Mouse (Mus musculus): ENCODE data around the gene Slc25a47. TPM values are rescaled to one million over a fixed set of nuclear protein-coding genes. Genes with fewer than 3 reads are reported as not detected.

Slc25a47 gene
- polyA plus RNA-seq, 1 experiment from 2014 or later, result 2.0 TPM

DNA sequence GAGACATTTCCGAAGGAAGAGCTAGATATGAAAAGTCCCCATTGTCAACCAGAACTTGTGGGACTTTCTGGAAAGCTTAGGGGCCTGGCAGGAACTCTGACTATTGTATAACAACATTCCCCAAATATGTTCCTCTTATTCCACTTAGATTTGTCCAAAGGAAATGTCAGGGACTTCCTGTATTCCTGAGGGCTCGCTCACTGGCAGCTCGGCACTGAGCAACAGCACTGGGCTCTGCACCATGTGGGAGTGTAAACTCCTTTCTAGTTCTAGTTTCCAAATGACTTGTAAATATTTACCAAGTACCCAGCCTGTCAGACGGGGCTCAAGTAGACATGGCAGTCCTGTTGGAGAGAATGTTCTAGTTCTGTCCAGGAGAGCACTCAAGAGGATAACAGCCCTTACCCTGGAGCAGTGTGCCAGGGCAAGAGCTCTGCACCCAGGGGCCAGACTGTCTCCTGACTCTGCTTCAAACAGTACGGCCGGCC is 29.2 kb downstream of the Slc25a47 start:
- Histone ChIP-seq H3K27ac (no peak overlapping the region), H3K27me3 (no peaks in the 10 kb centered on the region), H3K9ac (no peak overlapping the region), H3K36me3 (peaks cover 99% of the 10 kb centered on the region), H3K4me1 (replicated peaks) (no peaks in the 10 kb centered on the region), H3K4me3 (replicated peaks) (no peak overlapping the region), H3K4me2 (no peak overlapping the region), H3K9me3 (replicated peaks) (no peaks in the 10 kb centered on the region)
- 74% methylated on average over 6 of the region's 6 CpGs for WGBS (ENCODE audit: insufficient replicate concordance)
- DNase-seq (no peak), ATAC-seq (ENCODE audit: low read depth) (no peak)

DNA sequence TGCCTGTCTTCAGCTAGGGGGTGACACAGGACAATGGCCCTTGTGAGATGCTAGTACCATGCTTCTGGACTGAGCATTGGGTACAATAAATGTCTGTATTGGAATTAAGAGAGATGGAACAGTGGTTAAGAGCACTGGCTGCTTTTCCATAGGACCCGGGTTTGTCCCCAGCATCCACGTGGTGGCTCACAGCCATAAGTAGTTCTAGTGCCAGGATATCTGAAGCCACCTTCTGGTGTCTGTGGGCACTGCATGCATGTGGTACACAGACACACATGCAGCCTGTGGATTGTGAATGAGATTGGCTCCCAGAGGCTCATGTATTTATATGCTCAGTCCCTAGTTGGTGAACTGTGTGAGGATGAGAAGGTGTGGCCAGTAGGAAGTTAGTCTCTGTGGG is 33.7 kb downstream of the Slc25a47 start:
- DNase-seq, result no peak
- peaks cover 91% of the 10 kb centered on the region for H3K36me3 ChIP-seq
- 75% methylated on average over 2 of the region's 2 CpGs for WGBS (ENCODE audit: insufficient replicate concordance)

DNA sequence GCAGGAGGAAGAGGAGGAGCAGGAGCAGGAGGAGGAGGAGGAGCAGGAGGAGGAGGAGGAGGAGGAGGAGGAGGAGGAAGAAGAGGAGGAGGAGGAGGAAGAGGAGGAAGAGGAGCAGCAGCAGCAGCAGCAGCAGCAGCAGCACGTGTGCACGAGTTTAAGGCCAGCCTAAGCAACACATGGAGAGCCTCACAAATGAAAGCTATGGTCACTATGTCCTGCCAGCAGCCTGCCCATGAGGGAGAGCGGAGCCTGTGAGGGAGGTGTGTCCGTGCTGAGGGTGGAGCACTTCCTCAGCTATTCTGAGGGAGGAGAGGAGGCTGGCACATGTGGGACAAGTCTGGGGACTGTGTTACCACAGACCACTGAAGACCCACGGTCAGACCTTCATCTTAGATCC is 37.3 kb downstream of the Slc25a47 start:
- no peak overlapping the region for H3K4me2 ChIP-seq
- WGBS (ENCODE audit: insufficient replicate concordance), result 78% methylated on average over 5 of the region's 5 CpGs
- H3K9ac ChIP-seq, result no peak overlapping the region
- H3K4me1 ChIP-seq (replicated peaks), result no peaks in the 10 kb centered on the region
- peaks cover 81% of the 10 kb centered on the region for H3K36me3 ChIP-seq
- H3K27ac ChIP-seq, result no peak overlapping the region
- no peak for DNase-seq
- no peak overlapping the region for H3K4me3 ChIP-seq (replicated peaks)
- ATAC-seq (ENCODE audit: low read depth), result no peak
- no peaks in the 10 kb centered on the region for H3K27me3 ChIP-seq
- no peaks in the 10 kb centered on the region for H3K9me3 ChIP-seq (replicated peaks)

More for the DNA sequence above, 33.7 kb downstream of the Slc25a47 start:
- Histone ChIP-seq H3K27me3 (no peaks in the 10 kb centered on the region), H3K4me1 (replicated peaks) (no peaks in the 10 kb centered on the region), H3K4me2 (no peak overlapping the region), H3K9ac (no peak overlapping the region), H3K27ac (no peak overlapping the region), H3K4me3 (replicated peaks) (no peak overlapping the region), H3K9me3 (replicated peaks) (no peaks in the 10 kb centered on the region)
- no peak for ATAC-seq (ENCODE audit: low read depth)

DNA sequence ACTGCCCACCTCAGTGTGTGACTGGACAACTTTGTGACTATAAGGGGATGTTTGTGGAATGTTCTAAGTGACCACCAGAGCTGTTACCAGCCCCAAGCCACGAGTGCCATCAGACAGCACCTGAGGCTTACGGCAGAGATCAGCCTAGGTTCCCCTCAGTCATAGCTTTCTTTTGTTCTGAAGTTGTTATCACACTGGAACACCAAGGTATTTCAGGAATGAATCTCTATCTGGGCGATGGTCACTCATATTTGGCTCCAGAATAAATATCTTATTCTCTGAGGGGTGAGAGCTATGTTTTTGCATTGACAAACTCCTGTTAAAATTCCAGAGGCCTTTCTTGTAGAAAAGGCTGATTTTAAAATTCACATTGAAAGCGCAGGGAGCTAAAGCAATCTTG is 43.3 kb downstream of the Slc25a47 start:
- no peak for ATAC-seq (ENCODE audit: low read depth)
- peaks cover 84% of the 10 kb centered on the region for H3K36me3 ChIP-seq

DNA sequence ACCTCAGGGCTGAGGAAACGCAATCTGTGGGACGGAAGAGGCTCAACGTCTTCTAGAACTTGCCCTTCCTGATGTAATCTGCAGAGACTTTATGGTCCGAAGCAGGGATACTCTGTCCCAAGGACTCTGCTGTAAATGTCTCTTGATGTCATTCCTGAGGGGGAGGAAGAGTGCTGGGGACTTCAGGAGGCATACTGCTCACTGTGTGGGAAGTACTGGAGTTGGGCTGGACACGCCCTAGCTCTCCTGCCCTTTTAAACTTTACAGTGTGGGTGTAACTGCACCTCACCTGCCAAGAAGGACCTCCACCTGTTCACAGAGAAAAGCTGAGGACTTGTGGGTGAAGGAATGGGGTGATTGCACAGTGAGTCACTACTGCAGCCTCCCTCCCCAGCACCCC is 44.8 kb downstream of the Slc25a47 start:
- H3K27me3 ChIP-seq, result no peaks in the 10 kb centered on the region
- H3K9ac ChIP-seq, result no peak overlapping the region
- H3K4me2 ChIP-seq, result no peak overlapping the region
- H3K4me1 ChIP-seq (replicated peaks), result no peaks in the 10 kb centered on the region
- H3K27ac ChIP-seq, result no peak overlapping the region
- peaks cover 82% of the 10 kb centered on the region for H3K36me3 ChIP-seq
- ATAC-seq (ENCODE audit: low read depth) (no peak), DNase-seq (no peak)
- WGBS (ENCODE audit: insufficient replicate concordance), result 74% methylated on average over 5 of the region's 5 CpGs
- no peak overlapping the region for H3K4me3 ChIP-seq (replicated peaks)
- no peaks in the 10 kb centered on the region for H3K9me3 ChIP-seq (replicated peaks)

More for the DNA sequence above, 43.3 kb downstream of the Slc25a47 start:
- no peak overlapping the region for H3K27ac ChIP-seq
- H3K9me3 ChIP-seq (replicated peaks), result no peaks in the 10 kb centered on the region
- no peaks in the 10 kb centered on the region for H3K4me1 ChIP-seq (replicated peaks)
- no peak overlapping the region for H3K9ac ChIP-seq
- H3K4me3 ChIP-seq (replicated peaks), result no peak overlapping the region
- 77% methylated on average over 4 of the region's 4 CpGs for WGBS (ENCODE audit: insufficient replicate concordance)
- no peak overlapping the region for H3K4me2 ChIP-seq
- no peaks in the 10 kb centered on the region for H3K27me3 ChIP-seq
- no peak for DNase-seq

DNA sequence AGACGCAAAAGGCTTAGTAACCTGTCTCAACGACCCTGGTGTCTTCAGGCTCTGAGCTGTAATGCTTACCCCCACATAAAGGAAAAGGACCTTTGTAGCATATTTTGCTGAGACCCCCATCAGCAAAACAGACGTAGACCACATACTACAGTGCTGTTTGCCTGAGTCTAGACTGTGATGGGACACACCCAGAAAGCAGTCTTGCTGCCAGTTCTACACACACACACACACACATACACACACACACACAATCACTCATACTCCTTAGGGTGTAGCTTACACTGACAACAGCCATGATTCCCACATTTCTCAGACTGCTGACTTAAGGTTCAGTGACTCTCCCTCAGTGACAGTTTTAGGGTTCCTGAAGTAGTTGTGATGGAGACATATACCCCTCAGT is 45.3 kb downstream of the Slc25a47 start:
- 82% methylated on average over 3 of the region's 3 CpGs for WGBS (ENCODE audit: insufficient replicate concordance)
- no peak overlapping the region for H3K4me2 ChIP-seq
- no peaks in the 10 kb centered on the region for H3K4me1 ChIP-seq (replicated peaks)
- H3K9ac ChIP-seq, result no peak overlapping the region
- DNase-seq, result no peak
- no peak overlapping the region for H3K4me3 ChIP-seq (replicated peaks)
- H3K27ac ChIP-seq, result no peak overlapping the region
- no peaks in the 10 kb centered on the region for H3K9me3 ChIP-seq (replicated peaks)
- H3K27me3 ChIP-seq, result no peaks in the 10 kb centered on the region
- peaks cover 86% of the 10 kb centered on the region for H3K36me3 ChIP-seq
- ATAC-seq (ENCODE audit: low read depth), result no peak

DNA sequence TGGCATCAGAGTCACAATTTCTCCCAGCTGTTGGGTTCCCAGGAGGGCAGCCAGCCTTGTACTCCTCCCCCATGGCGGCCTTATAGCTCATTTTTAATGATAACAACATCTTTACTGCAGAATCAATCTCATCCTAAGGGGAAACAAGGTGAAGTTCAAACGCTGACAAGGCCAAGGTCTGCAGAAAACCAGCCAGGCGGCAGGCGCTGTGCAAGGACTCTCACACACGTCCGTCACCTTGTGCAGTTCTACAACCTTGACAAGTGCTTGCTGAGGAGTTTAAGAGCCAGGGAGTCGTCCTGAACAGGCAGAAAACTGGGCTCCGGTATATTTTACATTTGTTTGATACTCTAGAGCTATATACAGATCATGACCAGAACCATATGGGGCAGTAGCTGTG is 46.9 kb downstream of the Slc25a47 start:
- no peak overlapping the region for H3K4me2 ChIP-seq
- no peak overlapping the region for H3K27ac ChIP-seq
- H3K9ac ChIP-seq, result no peak overlapping the region
- H3K4me1 ChIP-seq (replicated peaks), result 0 out of 2 replicates have a peak, but pooled peaks cover 3% of the 10 kb centered on the region
- 78% methylated on average over 8 of the region's 8 CpGs for WGBS (ENCODE audit: insufficient replicate concordance)
- no peak for DNase-seq
- no peaks in the 10 kb centered on the region for H3K27me3 ChIP-seq
- no peak overlapping the region for H3K4me3 ChIP-seq (replicated peaks)
- no peak for ATAC-seq (ENCODE audit: low read depth)
- H3K36me3 ChIP-seq, result peaks cover 92% of the 10 kb centered on the region
- H3K9me3 ChIP-seq (replicated peaks), result no peaks in the 10 kb centered on the region

DNA sequence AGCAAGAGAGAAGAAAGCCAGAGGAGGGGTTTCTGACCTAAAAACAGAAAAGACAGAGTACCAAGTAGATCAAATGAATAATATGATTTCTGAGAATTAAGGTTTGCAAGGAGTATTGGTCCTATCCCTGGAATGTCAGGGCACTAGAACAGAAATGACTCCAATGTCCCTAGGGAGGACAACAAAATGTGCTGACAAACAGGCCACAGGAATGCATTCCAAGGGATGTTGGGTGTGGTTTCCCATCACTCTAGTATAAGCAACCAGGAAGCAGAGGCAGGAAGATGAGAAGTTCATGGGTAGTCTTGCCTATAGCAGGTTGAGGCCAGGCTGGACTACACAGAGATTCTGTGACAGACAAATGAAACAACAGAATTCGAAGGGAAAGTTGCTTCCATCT is 50.1 kb downstream of the Slc25a47 start:
- Histone ChIP-seq H3K27ac (no peak overlapping the region), H3K4me2 (no peak overlapping the region), H3K27me3 (no peaks in the 10 kb centered on the region), H3K36me3 (peaks cover 87% of the 10 kb centered on the region), H3K9ac (no peak overlapping the region), H3K4me3 (replicated peaks) (no peak overlapping the region), H3K4me1 (replicated peaks) (0 out of 2 replicates have a peak, but pooled peaks cover 3% of the 10 kb centered on the region), H3K9me3 (replicated peaks) (no peaks in the 10 kb centered on the region)
- DNase-seq (no peak), ATAC-seq (ENCODE audit: low read depth) (no peak)
- 75% methylated on average over 1 of the region's 1 CpGs for WGBS (ENCODE audit: insufficient replicate concordance)

DNA sequence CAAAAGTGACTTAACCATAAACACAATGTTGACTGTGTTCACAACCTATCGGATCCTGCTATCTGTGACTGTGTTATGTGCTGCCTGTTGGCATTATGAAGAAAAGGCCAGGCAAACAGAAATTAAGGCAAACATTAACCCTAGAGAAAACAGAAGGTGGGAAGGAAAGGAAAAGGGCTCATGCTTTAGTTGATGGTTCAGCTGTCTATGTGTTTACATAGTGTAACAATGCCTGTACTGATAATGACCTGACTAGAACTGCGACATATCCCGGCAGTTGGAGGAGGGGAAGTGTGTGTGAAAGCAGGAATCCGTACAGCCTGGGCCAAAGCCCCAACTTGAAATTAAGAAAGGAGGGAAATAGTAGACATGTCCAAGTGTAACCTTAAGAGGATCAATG is 51.2 kb downstream of the Slc25a47 start:
- H3K4me2 ChIP-seq, result no peak overlapping the region
- no peaks in the 10 kb centered on the region for H3K27me3 ChIP-seq
- peaks cover 3% of the 10 kb centered on the region for H3K4me1 ChIP-seq (replicated peaks)
- no peaks in the 10 kb centered on the region for H3K9me3 ChIP-seq (replicated peaks)
- no peak overlapping the region for H3K9ac ChIP-seq
- H3K27ac ChIP-seq, result no peak overlapping the region
- H3K36me3 ChIP-seq, result peaks cover 80% of the 10 kb centered on the region
- H3K4me3 ChIP-seq (replicated peaks), result no peak overlapping the region
- ATAC-seq (ENCODE audit: low read depth), result no peak
- WGBS (ENCODE audit: insufficient replicate concordance), result 74% methylated on average over 4 of the region's 4 CpGs
- DNase-seq, result no peak

DNA sequence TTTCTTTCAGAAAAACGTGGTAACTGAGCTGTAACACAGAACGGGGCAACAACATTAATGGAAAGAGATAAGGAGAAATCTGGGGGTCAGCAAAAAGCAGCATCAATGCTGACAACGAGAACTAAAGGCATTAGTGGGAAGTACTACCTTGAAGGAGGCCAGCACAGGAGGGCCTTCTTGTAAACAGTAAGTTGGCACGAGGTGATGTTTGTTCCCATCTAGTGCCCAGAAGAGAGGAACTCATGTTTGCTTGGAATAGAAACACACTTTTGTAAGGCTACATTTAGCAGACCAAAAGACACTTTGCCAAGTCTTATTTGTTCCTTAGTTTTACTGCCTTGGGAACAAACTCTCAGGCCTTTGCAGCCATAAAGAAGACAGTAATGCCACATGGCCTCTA is 52.8 kb downstream of the Slc25a47 start:
- Histone ChIP-seq H3K4me2 (no peak overlapping the region), H3K4me1 (replicated peaks) (peaks cover 19% of the 10 kb centered on the region), H3K4me3 (replicated peaks) (no peak overlapping the region), H3K27me3 (no peaks in the 10 kb centered on the region), H3K9ac (no peak overlapping the region), H3K9me3 (replicated peaks) (no peaks in the 10 kb centered on the region), H3K36me3 (peaks cover 64% of the 10 kb centered on the region), H3K27ac (no peak overlapping the region)
- 52% methylated on average over 4 of the region's 4 CpGs for WGBS (ENCODE audit: insufficient replicate concordance)
- ATAC-seq (ENCODE audit: low read depth), result no peak
- no peak for DNase-seq

DNA sequence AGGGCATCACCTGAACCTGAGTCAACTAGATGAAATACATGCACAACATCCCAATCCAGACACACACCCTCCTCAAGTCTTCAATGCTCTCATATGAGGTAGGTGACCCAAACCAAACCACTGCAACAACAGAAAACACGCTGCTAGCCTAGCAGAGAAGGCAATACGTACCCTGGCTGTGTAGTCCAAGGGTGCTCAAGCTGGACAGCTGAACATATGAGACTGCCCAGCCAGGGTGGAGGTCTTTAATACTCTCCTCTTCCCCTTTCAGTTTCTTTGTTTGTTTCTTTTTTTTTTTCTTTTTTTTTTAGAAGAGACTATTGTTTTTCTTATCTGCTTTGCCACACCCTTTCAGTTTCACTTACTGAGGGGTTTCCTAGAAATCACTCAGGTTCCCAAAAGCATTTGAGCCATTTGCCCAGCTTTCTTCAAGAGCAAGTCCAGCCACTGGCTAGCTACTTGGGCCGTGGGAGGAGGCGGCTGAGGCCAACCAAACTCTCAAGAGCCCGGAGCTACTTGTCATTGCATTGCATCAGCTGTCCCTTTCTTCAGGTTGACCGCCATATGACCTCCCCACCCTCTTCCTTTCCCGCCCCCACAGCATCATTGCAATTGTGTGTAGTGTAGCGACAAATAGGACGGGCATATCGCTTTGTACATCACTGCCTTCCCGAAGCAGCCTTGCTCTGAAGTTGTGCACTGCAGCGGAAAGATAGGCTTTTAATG is 57.3 kb downstream of the Slc25a47 start, which contains the start of gene Wdr25:
Gene Wdr25, plus strand, starts transcription at position 643 of the 726 bp plus-strand sequence.
- peaks cover 26% of the 10 kb centered on the region for H3K4me1 ChIP-seq (replicated peaks)
- H3K36me3 ChIP-seq, result peaks cover 21% of the 10 kb centered on the region
- no peaks in the 10 kb centered on the region for H3K9me3 ChIP-seq (replicated peaks)
- H3K27me3 ChIP-seq, result no peaks in the 10 kb centered on the region
- peak within 1 kb of the TSS; percentile 64 for H3K27ac ChIP-seq
- WGBS (ENCODE audit: insufficient replicate concordance), result 9% methylated on average over 12 of the region's 12 CpGs
- DNase-seq, result peak; percentile 9
- no peak for ATAC-seq (ENCODE audit: low read depth)
- peak within 1 kb of the TSS; percentile 92 for H3K4me2 ChIP-seq
- H3K4me3 ChIP-seq (replicated peaks), result peak within 1 kb of the TSS; percentile 85
- H3K9ac ChIP-seq, result peak within 1 kb of the TSS; percentile 82

All from liver, embryonic 13.5 days (tissue).